Mouse (Mus musculus) ES-Bruce4 (cell line): Measurements from ENCODE around the gene Ldah.

ENCODE experiments used
- CTCF ChIP-seq: IDR thresholded peaks from one replicate; pipeline ENCODE4 v1.8.1; 2011; ENCODE audit warnings: low read depth, low read length
- POLR2A ChIP-seq: IDR thresholded peaks from one replicate; pipeline ENCODE4 v1.8.1; 2011; ENCODE audit warnings: low read length; ENCODE audit not compliant: insufficient read depth

GRCm38 (mm10) chr12:8329236-8329635 is 121.3 kb downstream of the Ldah start:
- no peak for TF ChIP-seq CTCF
- no peak for TF ChIP-seq POLR2A
